Mouse (Mus musculus) A20 (cell line): Measurements from ENCODE around the gene Zfp941.
A peak's percentile ranks its signal among the peaks of the same experiment; 100 is the strongest.

Experiments used
- DNase-seq: peaks from one replicate; pipeline ENCODE4 v3.0.0-alpha.2; 2011; ENCODE audit warnings: low read depth, low spot score

Zfp941 gene

GRCm38 (mm10) chr7:140840750-140841735 lies 19.1 kb upstream of the Zfp941 start:
- no peak for DNase-seq

GRCm38 (mm10) chr7:140839556-140839955 lies 17.6 kb upstream of the Zfp941 start:
- no peak for DNase-seq

GRCm38 (mm10) chr7:140836243-140837115 lies 14.5 kb upstream of the Zfp941 start:
- DNase-seq: no peak

- no peak for DNase-seq
Measured at GRCm38 (mm10) chr7:140835758-140836087, 13.7 kb upstream of the Zfp941 start.

- DNase-seq: no peak
Measured at GRCm38 (mm10) chr7:140834968-140835757, 13.2 kb upstream of the Zfp941 start, which contains the start of gene Urah. Urah (plus strand) TSS chr7:140835018.

- DNase-seq: no peak
Measured at GRCm38 (mm10) chr7:140833341-140833740, 11.4 kb upstream of the Zfp941 start.

GRCm38 (mm10) chr7:140831447-140831846 lies 9.5 kb upstream of the Zfp941 start:
- DNase-seq: no peak

- DNase-seq: peak; percentile 55
Measured at GRCm38 (mm10) chr7:140828171-140828881, 6.3 kb upstream of the Zfp941 start.

GRCm38 (mm10) chr7:140822731-140823130 lies 753 bp upstream of the Zfp941 start:
- DNase-seq: no peak

GRCm38 (mm10) chr7:140821305-140821652 lies 699 bp downstream of the Zfp941 start:
- DNase-seq: no peak

GRCm38 (mm10) chr7:140820173-140820572 lies 1.8 kb downstream of the Zfp941 start:
- DNase-seq: no peak

GRCm38 (mm10) chr7:140812850-140813249 lies 9.1 kb downstream of the Zfp941 start:
- DNase-seq: no peak

GRCm38 (mm10) chr7:140811714-140812113 lies 10.3 kb downstream of the Zfp941 start:
- no peak for DNase-seq

- peak; percentile 42 for DNase-seq
Measured at GRCm38 (mm10) chr7:140810496-140810895, 11.5 kb downstream of the Zfp941 start.

GRCm38 (mm10) chr7:140805704-140806103 lies 16.3 kb downstream of the Zfp941 start:
- peak; percentile 64 for DNase-seq

GRCm38 (mm10) chr7:140802629-140803028 lies 19.3 kb downstream of the Zfp941 start:
- no peak for DNase-seq

GRCm38 (mm10) chr7:140798212-140798611 lies 23.8 kb downstream of the Zfp941 start:
- no peak for DNase-seq

GRCm38 (mm10) chr7:140797619-140798018 lies 24.4 kb downstream of the Zfp941 start:
- DNase-seq: no peak

- no peak for DNase-seq
Measured at GRCm38 (mm10) chr7:140793541-140793940, 28.4 kb downstream of the Zfp941 start.

- no peak for DNase-seq
Measured at GRCm38 (mm10) chr7:140788053-140788435, 33.9 kb downstream of the Zfp941 start.
